Mouse (Mus musculus) brain, adult 10 weeks (tissue): ENCODE results near the gene Snx25. TPM values are rescaled to one million over a fixed set of nuclear protein-coding genes. Genes with fewer than 3 reads are reported as not detected.

Experiments
- polyA plus RNA-seq: library from polyadenylated mRNA; stranded (reverse); fragments of 350-450 nt; fragmentation: Illumina TruSeq; extraction: RNeasy Lipid Tissue Mini Kit (QIAGEN cat#74804); gene quantifications from one replicate; pipeline ENCODE4 v1.2.3, GENCODE M21; 2015; ENCODE audit warnings: low read depth, low replicate concordance

The Snx25 gene
- 44.0 TPM for polyA plus RNA-seq

GRCm38 (mm10) chr8:46152064-46153031 lies at the start of gene Snx25:
Gene Snx25 (minus strand): TSS chr8:46152159.

DNA sequence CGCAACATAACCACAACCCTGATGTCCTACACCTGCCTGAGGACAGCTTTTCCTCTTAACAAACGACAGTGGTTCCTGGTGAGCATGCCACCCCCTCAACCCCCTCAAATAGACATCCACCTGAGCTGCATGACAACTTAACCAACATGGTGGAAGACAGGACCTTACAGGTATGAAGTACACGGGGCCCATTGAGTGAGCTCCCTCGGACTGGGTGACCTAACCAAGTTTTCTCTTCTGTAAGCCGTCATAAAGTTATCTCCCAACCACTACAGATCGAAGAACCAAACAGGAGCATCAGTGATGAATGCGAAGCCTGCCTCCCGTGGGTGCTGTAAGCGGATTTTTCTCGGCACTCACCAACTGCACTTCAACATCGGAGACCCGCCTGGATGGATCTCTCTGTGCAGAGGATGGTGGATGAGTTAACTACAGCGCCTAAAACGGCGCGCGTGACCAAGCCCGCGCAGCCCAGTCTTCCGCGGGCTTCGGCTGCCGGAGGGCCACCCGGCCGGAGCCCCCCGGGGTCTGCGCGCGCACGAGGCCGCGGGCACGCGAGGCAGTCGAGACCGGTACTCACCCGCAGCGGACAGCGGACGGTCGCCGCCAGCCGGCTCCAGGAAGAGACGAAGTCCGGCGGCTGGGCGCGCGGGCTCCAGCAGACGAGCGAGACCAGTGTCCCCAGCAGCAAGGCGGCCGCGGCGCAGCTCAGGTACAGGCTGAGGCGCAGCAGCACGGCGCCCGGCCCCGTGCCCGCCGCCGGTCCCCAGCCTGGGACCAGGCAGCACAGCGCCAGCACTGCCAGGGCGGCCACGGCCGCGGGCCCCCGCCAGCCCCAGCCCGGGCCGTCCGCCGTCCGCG lies 527 bp downstream of the Snx25 start, which contains the start of gene Cfap97:
Gene Cfap97, plus strand, starts transcription at position 570 of the 861 bp plus-strand sequence.

GRCm38 (mm10) chr8:46005596-46005995 lies 146.4 kb downstream of the Snx25 start, which contains the start of gene Ankrd37:
Gene Ankrd37 (minus strand): TSS chr8:46005707.

DNA sequence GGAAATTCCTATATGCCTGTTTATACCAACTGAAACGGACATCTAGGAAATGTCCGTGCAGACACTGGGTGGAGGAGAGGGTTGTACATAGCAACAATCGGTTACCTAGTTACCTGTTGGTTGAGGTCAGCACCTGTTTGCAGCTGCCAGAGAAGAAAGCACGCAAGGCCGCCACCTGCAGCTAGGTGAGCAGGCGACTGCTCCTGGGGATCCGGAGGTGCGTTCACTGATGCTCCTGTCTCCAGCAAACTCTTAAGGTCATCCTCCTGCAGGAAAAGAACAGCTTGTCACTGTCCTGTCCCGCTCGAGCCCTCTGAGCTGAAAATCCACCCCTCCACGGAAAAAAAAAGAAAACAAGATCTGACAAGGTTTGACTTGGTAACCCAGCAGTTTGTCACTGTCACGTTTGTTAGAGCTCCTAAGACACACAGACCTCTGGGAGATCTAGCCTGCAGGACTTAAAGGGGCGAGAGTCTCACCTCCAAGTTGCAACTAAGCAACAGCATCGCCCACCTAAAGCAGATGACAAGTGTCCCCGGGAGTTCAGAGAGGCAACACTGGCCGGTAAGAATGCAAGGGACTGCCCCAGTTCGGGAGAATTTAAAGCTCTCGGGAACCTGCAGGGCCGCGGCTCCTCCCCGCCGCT lies 152.7 kb downstream of the Snx25 start, which contains the start of gene Lrp2bp:
Gene Lrp2bp, plus strand, starts transcription at position 166 of the 646 bp plus-strand sequence.

Other genes with a start within 250 kb of the Snx25 start
- 0.54 TPM for gene Ccdc110, start 217.5 kb downstream of the Snx25 start, polyA plus RNA-seq
- 5.0 TPM for gene 1700029J07Rik, start 176.9 kb downstream of the Snx25 start, polyA plus RNA-seq
- 73.3 TPM for gene Ufsp2, start 176.6 kb downstream of the Snx25 start, polyA plus RNA-seq
- 0.62 TPM for gene Lrp2bp, start 152.9 kb downstream of the Snx25 start, polyA plus RNA-seq
- gene Ankrd37, start 146.5 kb downstream of the Snx25 start, polyA plus RNA-seq = 15.1 TPM
- gene Cfap97, start 388 bp downstream of the Snx25 start, polyA plus RNA-seq = 22.0 TPM
- gene Slc25a4, start 59.1 kb upstream of the Snx25 start, polyA plus RNA-seq = 861 TPM
- not detected for gene Helt, start 142.5 kb upstream of the Snx25 start, polyA plus RNA-seq